Mouse (Mus musculus) heart, embryonic 15.5 days (tissue): ENCODE measurements around the gene Tnni3k. TPM values are rescaled to one million over a fixed set of nuclear protein-coding genes. Genes with fewer than 3 reads are reported as not detected.
"Not testable (repeated sequence)": the region's sequence is repeated elsewhere in the genome, so short reads cannot be mapped to it uniquely, and the experiment has no call there.

Experiments
- ATAC-seq: fragments of 200-750 bp; cut with Nextera tagmentation; replicated peaks from 2 replicates; pipeline ENCODE4 v1.8.0; 2017; ENCODE audit warnings: low read depth, moderate TSS enrichment; ENCODE audit not compliant: insufficient number of reproducible peaks, insufficient read depth, low FRiP score
- H3K27ac ChIP-seq: fragments of 300-500 bp; sonication (generic); 2 replicates; pipeline ENCODE4 v1.5.1; 2015; ENCODE audit warnings: mild to moderate bottlenecking, inconsistent platforms
- H3K27me3 ChIP-seq: fragments of 300-500 bp; sonication (generic); 2 replicates; pipeline ENCODE4 v1.6.1; 2015; ENCODE audit warnings: inconsistent platforms
- H3K36me3 ChIP-seq: fragments of 300-500 bp; sonication (generic); 2 replicates; pipeline ENCODE4 v1.6.1; 2015; ENCODE audit warnings: mild to moderate bottlenecking, inconsistent platforms
- H3K4me1 ChIP-seq: fragments of 300-500 bp; sonication (generic); replicated peaks from 2 replicates; pipeline ENCODE4 v1.6.1; 2015; ENCODE audit warnings: inconsistent platforms
- H3K4me2 ChIP-seq: fragments of 300-500 bp; sonication (generic); 2 replicates; pipeline ENCODE4 v1.6.1; 2015; ENCODE audit warnings: inconsistent platforms, mild to moderate bottlenecking, moderate library complexity
- H3K4me3 ChIP-seq: fragments of 300-500 bp; sonication (generic); 2 replicates; pipeline ENCODE4 v1.5.1; 2015; ENCODE audit warnings: mild to moderate bottlenecking, inconsistent platforms
- H3K9ac ChIP-seq: fragments of 300-500 bp; sonication (generic); 2 replicates; pipeline ENCODE4 v1.6.1; 2015; ENCODE audit warnings: mild to moderate bottlenecking, inconsistent platforms
- H3K9me3 ChIP-seq: fragments of 300-500 bp; sonication (generic); replicated peaks from 2 replicates; pipeline ENCODE4 v1.6.1; 2016; ENCODE audit warnings: inconsistent platforms
- WGBS: fragments of 180-500 bp; shearing (Covaris S2); methylation state at CpG from one replicate; pipeline ENCODE4 v1.1.7; 2015; ENCODE audit warnings: mixed read lengths; 5-methylcytosine and 5-hydroxymethylcytosine counted together
- polyA plus RNA-seq: library from polyadenylated mRNA; unstranded; fragments of >200 nt; fragmentation: Nextera tagmentation; extraction: Ambion mirVana; gene quantifications from 2 replicates; pipeline ENCODE4 v1.2.1, GENCODE M21; 2015

Tnni3k gene
- polyA plus RNA-seq, 1 experiment from 2014 or later = 63.9 TPM

DNA sequence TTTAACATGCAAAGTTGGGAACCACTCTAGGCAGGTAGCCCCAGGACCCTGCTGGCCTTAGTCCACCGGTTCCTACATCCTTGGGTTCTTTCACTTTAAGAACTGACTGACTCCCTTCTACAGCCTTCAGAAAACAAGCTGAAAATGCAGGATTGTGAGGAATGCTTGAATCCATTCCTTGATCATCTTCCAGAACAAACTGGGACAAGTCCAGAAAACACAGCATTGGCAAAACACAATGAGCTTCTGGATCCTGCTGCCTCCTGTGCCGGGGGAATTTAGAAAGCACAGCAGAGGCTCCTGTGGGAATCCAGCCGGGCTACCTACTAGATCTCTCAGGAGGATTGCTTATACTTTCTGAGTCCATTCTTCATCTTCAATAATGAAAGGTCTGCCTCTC is 229.5 kb downstream of the Tnni3k start:
- 80% methylated on average over 3 of the region's 3 CpGs for WGBS

DNA sequence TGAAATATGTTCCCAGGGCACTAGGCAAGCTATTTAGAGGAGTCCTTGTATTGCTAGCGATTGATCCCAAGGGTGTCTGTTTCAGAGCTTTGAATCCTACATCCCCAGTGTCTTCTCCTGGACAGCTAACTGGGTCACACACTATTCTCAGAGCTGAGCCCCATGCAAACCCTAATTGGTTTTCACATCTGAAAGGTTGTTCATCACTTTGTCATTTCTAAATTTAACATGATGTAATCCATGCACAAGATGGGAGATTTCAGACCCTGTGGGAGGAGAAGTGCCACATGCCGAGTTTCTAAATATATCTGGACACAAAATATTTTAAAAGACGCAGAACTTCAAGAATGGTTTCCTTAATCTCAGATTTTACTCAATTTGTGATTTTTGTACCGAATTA is 230.5 kb downstream of the Tnni3k start:
- Histone ChIP-seq H3K9ac (no peak overlapping the region), H3K4me1 (peaks cover 10% of the 10 kb centered on the region), H3K4me2 (no peak overlapping the region), H3K4me3 (no peak overlapping the region), H3K9me3 (no peaks in the 10 kb centered on the region), H3K36me3 (no peaks in the 10 kb centered on the region), H3K27ac (no peak overlapping the region), H3K27me3 (no peaks in the 10 kb centered on the region)
- 44% methylated on average over 4 of the region's 4 CpGs for WGBS
- no peak for ATAC-seq

More for the DNA sequence above, 229.5 kb downstream of the Tnni3k start:
- no peak overlapping the region for H3K27ac ChIP-seq
- no peaks in the 10 kb centered on the region for H3K27me3 ChIP-seq
- peaks cover 10% of the 10 kb centered on the region for H3K4me1 ChIP-seq
- no peak overlapping the region for H3K4me2 ChIP-seq
- no peaks in the 10 kb centered on the region for H3K9me3 ChIP-seq
- H3K4me3 ChIP-seq = no peak overlapping the region
- no peak for ATAC-seq
- H3K36me3 ChIP-seq = no peaks in the 10 kb centered on the region
- H3K9ac ChIP-seq = no peak overlapping the region

DNA sequence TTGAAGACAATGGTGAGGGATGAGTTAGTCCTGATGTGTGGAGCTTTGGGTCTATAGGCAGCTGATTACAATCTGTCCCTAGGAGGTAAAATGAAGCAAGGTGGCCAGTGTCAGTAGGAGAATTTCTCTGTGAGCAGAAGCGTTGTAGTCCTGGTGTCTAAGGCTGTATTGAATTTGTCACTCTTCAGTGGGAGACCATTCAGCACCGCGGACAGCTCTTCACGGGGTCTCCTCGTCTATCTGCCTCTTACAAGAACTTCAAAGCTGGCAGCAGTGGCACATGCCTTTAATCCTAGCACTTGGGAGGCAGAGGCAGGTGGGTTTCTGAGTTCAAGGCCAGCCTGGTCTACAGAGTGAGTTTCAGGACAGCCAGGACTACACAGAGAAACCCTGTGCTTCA is 235.5 kb downstream of the Tnni3k start:
- not testable (repeated sequence) for H3K27ac ChIP-seq, ATAC-seq, H3K4me2 ChIP-seq, H3K27me3 ChIP-seq, H3K4me3 ChIP-seq, H3K9me3 ChIP-seq, H3K9ac ChIP-seq, H3K4me1 ChIP-seq, H3K36me3 ChIP-seq
- 15% methylated on average over 5 of the region's 5 CpGs for WGBS

DNA sequence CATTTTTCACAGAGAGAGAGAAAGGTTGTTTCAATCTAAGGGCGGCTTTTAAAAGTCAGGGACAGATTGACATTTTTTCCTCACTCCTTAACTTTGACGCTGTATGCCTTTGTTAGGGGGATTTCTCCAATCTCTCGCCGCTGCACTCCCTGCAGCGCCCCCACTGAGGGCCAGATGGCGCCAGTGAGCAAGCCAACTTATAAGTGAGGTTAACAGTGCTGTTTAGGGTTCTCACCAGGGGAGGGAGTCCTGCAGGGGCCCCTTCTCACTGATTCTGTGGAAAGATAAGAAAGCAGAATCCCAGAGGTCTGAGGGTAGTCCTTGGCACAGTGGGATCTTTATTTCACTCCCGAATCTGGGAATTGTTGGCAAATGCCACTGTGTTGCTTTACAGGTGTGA is 237.5 kb downstream of the Tnni3k start:
- Histone ChIP-seq H3K9me3 (no peaks in the 10 kb centered on the region), H3K36me3 (no peaks in the 10 kb centered on the region), H3K4me1 (no peaks in the 10 kb centered on the region), H3K27me3 (no peaks in the 10 kb centered on the region), H3K4me2 (no peak overlapping the region), H3K9ac (no peak overlapping the region), H3K4me3 (no peak overlapping the region), H3K27ac (no peak overlapping the region)
- no peak for ATAC-seq
- WGBS = 9% methylated on average over 7 of the region's 7 CpGs

DNA sequence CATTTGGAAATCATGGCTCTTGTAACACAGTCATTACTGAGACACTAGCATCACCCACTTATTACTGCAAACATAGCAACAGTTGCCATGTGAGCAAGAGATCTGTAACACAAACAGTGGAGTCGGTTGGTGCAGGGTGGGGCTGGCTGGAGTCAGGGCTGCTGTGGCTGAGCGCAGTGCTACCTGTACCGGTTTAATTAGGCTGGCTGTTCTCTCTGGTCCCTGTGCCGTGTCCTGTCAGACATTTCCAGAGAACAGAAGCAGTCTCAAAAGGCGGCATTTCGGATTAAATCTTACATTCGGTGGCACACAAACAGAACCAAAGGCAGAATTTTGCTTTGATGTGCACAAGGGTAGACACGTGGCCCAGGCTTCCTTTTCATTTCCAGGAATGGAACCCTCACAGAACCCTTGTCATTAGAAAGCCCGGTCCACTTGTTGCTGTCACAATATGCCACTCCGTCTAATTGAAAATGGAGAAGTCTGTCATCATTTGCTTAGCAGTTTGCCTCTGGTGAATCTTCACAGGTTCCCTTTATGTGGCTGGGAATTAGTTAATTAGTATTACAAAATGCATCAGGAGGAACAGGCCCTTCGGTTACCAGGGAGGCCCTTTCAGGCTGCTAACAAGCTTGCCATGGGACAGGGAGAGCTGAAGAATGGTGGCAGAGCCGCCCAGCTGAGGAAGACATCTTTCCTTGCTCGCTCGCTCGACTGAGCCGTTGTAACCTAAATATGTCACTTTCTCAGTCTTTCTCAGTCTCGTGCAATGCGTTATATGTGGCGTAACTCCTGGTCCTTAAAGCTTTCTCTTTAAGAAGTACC is 238.2 kb downstream of the Tnni3k start:
- H3K9me3 ChIP-seq = no peaks in the 10 kb centered on the region
- H3K4me1 ChIP-seq = no peaks in the 10 kb centered on the region
- H3K27ac ChIP-seq = no peak overlapping the region
- no peak overlapping the region for H3K4me3 ChIP-seq
- 48% methylated on average over 19 of the region's 19 CpGs for WGBS
- H3K36me3 ChIP-seq = no peaks in the 10 kb centered on the region
- H3K4me2 ChIP-seq = no peak overlapping the region
- H3K9ac ChIP-seq = no peak overlapping the region
- H3K27me3 ChIP-seq = no peaks in the 10 kb centered on the region
- ATAC-seq = peak; percentile 73

DNA sequence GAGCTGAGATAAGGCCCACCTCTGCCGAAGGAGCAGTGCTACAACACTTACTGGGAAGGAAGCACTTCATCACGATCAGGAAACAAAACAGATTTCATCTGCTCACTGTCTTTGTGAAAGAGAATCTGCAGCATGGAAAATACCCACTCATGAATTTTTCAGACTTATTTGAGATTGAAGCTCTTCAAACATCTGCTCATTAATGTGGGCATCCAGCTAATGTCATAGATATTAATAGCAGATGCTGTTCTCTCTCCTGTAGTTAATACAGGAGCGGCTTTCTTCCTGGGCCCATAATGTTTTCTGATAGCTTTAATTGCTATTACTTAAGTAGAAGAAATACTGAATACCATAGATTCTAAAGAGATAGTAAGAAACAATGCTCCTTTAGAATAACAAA is 239.0 kb downstream of the Tnni3k start:
- WGBS = 48% methylated on average over 3 of the region's 3 CpGs
- no peaks in the 10 kb centered on the region for H3K9me3 ChIP-seq
- no peak overlapping the region for H3K9ac ChIP-seq
- H3K4me1 ChIP-seq = no peaks in the 10 kb centered on the region
- no peaks in the 10 kb centered on the region for H3K27me3 ChIP-seq
- H3K4me2 ChIP-seq = no peak overlapping the region
- no peak overlapping the region for H3K4me3 ChIP-seq
- no peak for ATAC-seq
- no peak overlapping the region for H3K27ac ChIP-seq
- no peaks in the 10 kb centered on the region for H3K36me3 ChIP-seq

DNA sequence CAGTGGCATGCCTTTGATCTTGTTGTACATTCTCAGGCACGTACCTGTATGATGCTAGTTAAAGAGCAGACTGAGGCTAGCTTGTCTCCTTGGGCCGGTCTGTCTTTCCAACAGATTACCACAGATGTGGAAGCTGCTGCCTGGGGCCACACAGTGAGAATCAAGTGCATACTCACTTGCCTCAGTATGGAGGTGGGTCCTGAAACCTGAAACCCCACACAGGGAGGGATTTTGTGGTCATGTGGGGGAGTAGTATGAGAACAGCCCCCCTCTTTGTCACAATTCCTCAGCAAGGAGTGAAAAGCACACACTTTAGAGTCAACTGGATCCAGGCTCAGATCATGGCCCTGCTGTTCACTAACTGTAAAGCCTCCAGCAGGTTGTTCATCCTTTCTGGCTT is 239.6 kb downstream of the Tnni3k start:
- H3K36me3 ChIP-seq = no peaks in the 10 kb centered on the region
- ATAC-seq = no peak
- no peaks in the 10 kb centered on the region for H3K9me3 ChIP-seq
- WGBS = 67% methylated on average over 2 of the region's 2 CpGs
- H3K27me3 ChIP-seq = no peaks in the 10 kb centered on the region
- no peak overlapping the region for H3K9ac ChIP-seq
- no peak overlapping the region for H3K4me3 ChIP-seq
- H3K4me2 ChIP-seq = no peak overlapping the region
- H3K4me1 ChIP-seq = no peaks in the 10 kb centered on the region
- no peak overlapping the region for H3K27ac ChIP-seq

DNA sequence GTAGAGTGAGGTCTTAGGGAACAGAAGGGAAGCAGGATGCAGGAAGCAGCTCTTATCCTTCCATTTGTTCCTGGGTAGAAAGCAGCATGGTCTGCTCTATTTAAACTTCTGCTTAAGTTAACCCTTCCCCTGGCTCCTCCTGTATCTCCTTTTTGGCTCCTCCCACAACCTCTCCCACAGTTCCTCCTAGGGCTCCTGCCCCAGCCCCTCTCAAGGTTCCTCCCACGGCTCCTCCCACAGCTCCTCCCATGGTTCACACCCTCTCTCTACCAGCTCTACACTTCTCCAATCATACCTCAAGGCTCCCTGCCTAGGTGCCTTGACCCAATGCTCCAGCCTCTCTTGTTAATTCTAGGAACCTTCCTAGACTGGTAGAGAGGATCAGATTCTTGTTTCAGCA is 242.3 kb downstream of the Tnni3k start:
- no peak overlapping the region for H3K9ac ChIP-seq
- no peaks in the 10 kb centered on the region for H3K9me3 ChIP-seq
- no peak; the same call in 1 of the 2 replicates for ATAC-seq
- H3K27ac ChIP-seq = no peak overlapping the region
- no peaks in the 10 kb centered on the region for H3K27me3 ChIP-seq
- H3K36me3 ChIP-seq = no peaks in the 10 kb centered on the region
- H3K4me3 ChIP-seq = no peak overlapping the region
- H3K4me2 ChIP-seq = no peak overlapping the region
- WGBS = 59% methylated on average over 1 of the region's 1 CpGs
- H3K4me1 ChIP-seq = no peaks in the 10 kb centered on the region

DNA sequence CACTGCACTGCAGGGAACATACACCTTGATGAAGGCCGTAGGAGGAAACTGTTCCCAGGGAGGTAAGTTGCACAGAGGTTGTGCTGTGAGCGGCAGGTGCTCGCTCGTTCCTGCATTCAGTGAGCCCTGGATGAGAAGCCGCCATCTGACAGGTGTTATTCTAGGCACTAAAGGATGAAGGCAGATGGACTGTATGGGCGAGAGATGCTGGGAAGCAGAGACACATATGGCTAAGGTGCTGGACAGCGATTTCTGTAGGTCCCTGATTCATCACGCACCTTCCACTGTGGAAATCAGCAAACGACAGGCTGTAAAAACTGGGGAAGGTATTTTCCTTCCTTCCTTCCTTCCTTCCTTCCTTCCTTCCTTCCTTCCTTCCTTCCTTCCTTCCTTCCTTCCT is 243.4 kb downstream of the Tnni3k start:
- H3K4me1 ChIP-seq = no peaks in the 10 kb centered on the region
- 70% methylated on average over 9 of the region's 9 CpGs for WGBS
- H3K36me3 ChIP-seq = no peaks in the 10 kb centered on the region
- H3K4me2 ChIP-seq = no peak overlapping the region
- no peaks in the 10 kb centered on the region for H3K9me3 ChIP-seq
- no peak overlapping the region for H3K9ac ChIP-seq
- H3K27me3 ChIP-seq = no peaks in the 10 kb centered on the region
- no peak overlapping the region for H3K4me3 ChIP-seq
- no peak for ATAC-seq
- H3K27ac ChIP-seq = no peak overlapping the region

DNA sequence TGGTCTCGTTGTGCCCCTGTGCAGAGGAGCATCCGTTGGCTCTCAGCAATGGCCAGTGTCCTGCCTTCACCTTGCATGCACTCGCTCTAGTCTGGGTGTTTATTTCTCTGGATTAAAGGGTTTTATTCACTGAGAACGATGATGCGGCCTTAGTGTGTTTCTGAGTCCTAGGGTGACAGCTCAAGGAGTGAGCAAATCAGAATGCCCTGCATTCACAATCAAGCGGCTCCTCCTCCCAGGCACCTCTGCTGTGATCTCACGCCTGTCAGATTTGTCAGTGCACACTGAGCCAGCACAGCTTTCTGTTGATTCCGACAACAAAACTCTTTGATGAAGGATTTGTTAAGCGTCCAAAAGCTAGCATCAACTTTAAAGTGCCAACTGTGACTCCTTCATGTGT is 243.9 kb downstream of the Tnni3k start:
- H3K9ac ChIP-seq = no peak overlapping the region
- ATAC-seq = no peak
- H3K4me2 ChIP-seq = no peak overlapping the region
- no peaks in the 10 kb centered on the region for H3K36me3 ChIP-seq
- H3K4me3 ChIP-seq = no peak overlapping the region
- 52% methylated on average over 9 of the region's 9 CpGs for WGBS
- no peaks in the 10 kb centered on the region for H3K4me1 ChIP-seq
- no peak overlapping the region for H3K27ac ChIP-seq
- H3K27me3 ChIP-seq = no peaks in the 10 kb centered on the region
- no peaks in the 10 kb centered on the region for H3K9me3 ChIP-seq

DNA sequence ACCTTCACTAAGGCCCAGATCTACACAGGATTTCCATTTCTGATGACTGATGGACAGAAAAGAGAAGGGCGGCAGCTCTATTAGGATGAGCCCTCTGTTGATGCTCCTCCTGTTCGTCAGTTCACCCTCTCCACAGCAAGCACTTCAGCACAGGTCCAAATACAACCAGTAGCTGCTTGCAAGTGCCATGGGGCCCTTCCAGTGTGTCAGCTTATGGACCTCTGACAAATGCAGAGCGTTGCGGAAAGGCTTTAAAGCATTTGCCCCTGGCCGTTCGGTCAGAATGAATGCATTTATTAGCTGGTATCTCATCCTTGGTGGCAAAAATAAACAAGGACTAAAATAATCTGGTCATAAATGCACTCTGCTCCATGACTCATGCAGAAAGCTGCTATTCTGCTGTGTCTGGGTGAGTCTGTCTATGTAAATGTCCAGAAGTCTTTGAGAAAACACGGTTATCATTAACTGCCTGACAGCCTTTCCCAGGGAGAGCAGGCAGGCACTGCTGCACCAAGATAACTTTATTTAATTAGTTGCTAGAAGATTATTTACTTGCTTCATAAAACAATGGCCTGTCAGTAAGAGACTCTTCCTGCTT is 244.8 kb downstream of the Tnni3k start:
- H3K4me2 ChIP-seq = no peak overlapping the region
- H3K9ac ChIP-seq = no peak overlapping the region
- 54% methylated on average over 7 of the region's 7 CpGs for WGBS
- H3K27ac ChIP-seq = no peak overlapping the region
- no peaks in the 10 kb centered on the region for H3K27me3 ChIP-seq
- no peaks in the 10 kb centered on the region for H3K9me3 ChIP-seq
- no peak overlapping the region for H3K4me3 ChIP-seq
- no peaks in the 10 kb centered on the region for H3K4me1 ChIP-seq
- ATAC-seq = no peak
- no peaks in the 10 kb centered on the region for H3K36me3 ChIP-seq

DNA sequence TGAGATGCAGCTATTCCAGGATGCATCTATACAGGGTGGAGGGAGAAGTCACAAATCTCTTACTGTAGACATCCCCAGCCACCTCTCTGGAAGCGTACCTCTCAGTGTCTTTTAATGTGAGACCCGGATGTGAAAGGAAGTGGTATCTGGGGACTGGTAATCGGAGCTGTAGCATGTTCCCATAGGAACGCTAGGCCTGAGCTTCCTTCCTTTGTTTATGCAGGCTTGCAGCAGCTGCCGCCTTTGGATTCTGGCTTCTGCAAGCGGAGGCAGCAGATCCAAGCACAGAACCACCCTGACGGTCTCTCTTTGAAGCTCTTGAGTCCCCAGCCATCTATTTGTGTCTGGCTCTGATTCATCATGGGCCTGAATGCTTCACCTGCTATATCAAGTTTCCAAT is 248.6 kb downstream of the Tnni3k start:
- Histone ChIP-seq H3K27me3 (no peaks in the 10 kb centered on the region), H3K9me3 (no peaks in the 10 kb centered on the region), H3K4me2 (no peak overlapping the region), H3K9ac (no peak overlapping the region), H3K4me1 (no peaks in the 10 kb centered on the region), H3K27ac (0 out of 2 replicates have a peak overlapping the region, but pooled peaks have one; percentile 31), H3K36me3 (no peaks in the 10 kb centered on the region), H3K4me3 (no peak overlapping the region)
- WGBS = 46% methylated on average over 7 of the region's 7 CpGs
- ATAC-seq = peak; percentile 63; the same call in 1 of the 2 replicates
